Mouse (Mus musculus) spleen, postnatal 14 days (tissue): ENCODE measurements at regions not wholly inside any gene's neighbourhood (a gene's known extent, or its start where the extent isn't known, plus 50 kb on each side); places are given as distances from the start of the nearest gene placed in this dataset.
"Not testable (repeated sequence)": the region's sequence is repeated elsewhere in the genome, so short reads cannot be mapped to it uniquely, and the experiment has no call there.

Experiments
- DNase-seq, 2 experiments: peaks; one replicate each; pipeline ENCODE4 v3.0.0; 2021 to 2022; ENCODE audit warnings: low spot score in 2 of 2

GRCm38 (mm10) chr12:114564329-114564728 is 1020.6 kb downstream of the Adam6a start:
- DNase-seq: no peak

DNA sequence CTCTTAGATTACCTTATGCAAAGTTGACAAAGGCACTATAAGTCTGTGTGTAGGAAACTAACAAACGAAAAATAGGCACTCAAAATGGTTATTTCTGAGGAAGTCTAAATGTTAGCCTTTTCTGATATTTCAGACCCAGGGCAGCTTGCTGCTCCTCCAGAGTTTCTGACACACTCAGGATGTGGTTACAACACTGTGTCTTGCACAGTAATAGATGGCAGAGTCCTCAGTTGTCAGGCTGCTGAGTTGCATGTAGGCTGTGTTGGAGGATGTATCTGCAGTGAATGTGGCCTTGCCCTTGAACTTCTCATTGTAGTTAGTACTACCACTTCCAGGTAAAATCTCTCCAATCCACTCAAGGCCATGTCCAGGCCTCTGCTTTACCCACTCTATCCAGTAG is 1039.7 kb downstream of the Adam6a start:
- DNase-seq: no peak

GRCm38 (mm10) chr12:114587227-114587626 is 1043.5 kb downstream of the Adam6a start:
- DNase-seq: peak; percentile 31 to 60

DNA sequence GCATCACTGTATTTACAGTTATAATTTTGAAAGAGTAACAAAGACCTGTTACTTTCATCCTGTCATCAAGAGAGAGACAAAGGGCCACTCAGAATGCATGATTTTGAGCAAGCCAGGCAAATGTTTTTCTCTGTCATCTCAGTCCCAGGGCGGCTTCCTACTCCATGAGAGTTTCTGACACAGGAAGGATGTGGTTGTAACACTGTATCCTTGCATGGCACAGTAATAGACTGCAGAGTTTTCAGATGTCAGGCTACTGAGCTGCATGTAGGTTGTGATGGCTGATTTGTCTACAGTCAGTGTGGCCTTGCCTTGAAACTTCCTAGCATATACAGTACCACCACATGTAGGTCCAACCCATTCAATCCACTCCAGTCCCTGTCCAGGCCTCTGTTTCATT is 1054.0 kb downstream of the Adam6a start:
- no peak for DNase-seq

- no peak for DNase-seq
Measured at GRCm38 (mm10) chr12:114609171-114609570, 1065.5 kb downstream of the Adam6a start.

DNA sequence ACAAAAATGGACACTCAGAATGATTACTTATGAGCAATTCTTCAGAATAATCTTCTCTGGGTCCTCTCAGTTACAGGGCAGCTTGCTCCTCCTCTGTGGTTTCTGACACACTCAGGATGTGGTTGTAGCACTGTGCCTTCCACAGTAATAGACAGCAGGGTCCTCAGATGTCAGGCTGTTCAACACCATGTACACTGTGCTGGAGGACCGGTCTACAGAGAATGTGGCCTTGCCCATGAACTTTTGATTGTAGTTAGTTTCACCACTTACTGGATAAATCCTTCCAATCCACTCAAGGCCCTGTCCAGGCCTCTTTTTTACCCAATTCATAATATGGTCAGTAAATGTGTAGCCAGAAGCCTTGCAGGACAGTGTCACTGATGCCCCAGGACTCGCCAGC is 1068.4 kb downstream of the Adam6a start:
- DNase-seq: no peak

GRCm38 (mm10) chr12:114615179-114615578 is 1071.5 kb downstream of the Adam6a start:
- no peak for DNase-seq

DNA sequence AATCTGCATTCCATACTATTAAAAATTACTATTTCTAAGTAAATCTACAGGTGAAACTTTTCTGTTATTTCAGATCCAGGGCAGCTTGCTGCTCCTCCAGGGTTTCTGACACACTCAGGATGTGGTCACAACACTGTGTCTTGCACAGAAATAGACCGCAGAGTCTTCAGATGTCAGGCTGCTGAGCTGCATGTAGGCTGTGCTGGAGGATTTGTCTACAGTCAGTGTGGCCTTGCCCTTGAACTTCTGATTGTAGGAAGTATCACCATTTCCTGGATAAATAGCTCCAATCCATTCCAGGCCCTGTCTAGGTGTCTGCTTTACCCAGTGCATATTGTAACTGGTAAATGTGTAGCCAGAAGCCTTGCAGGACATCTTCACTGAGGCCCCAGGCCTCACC is 1072.0 kb downstream of the Adam6a start:
- DNase-seq: no peak

- DNase-seq: no peak
Measured at GRCm38 (mm10) chr12:114641089-114641488, 1097.4 kb downstream of the Adam6a start.

GRCm38 (mm10) chr12:114646372-114646771 is 1102.7 kb downstream of the Adam6a start:
- DNase-seq: no peak

GRCm38 (mm10) chr12:114650432-114651101 is 1106.9 kb downstream of the Adam6a start:
- peak in 1 of 2 experiments; percentile 3 for DNase-seq

- not testable (repeated sequence) for DNase-seq
Measured at GRCm38 (mm10) chr12:114657134-114657533, 1113.4 kb downstream of the Adam6a start.
